Mouse (Mus musculus): ENCODE measurements at regions not wholly inside any gene's neighbourhood (a gene's known extent, or its start where the extent isn't known, plus 50 kb on each side); places are given as distances from the start of the nearest gene placed in this dataset.

DNA sequence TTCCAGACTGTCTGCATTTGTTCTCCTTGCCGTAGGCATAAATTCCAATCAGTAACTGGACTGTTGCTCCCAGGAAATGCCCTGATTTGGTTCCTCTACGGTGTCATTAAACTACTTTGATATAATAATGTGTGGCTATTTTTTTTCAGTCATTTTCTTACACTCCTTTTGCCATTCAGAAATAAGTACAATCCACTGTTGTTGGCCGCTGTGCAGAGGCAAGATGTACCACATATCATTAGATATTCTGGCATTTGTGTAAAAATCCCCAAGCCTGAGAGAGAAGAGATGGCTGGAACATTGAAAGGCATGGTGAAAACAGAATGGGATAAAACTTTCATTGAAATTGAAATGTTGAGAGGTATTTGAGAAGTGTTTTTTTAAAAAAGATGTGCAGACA is 281.6 kb downstream of the Galc start:
- TF ChIP-seq ZNF384 (IDR thresholded peaks at IDR 0.05; ENCODE audit: low read depth, low read length) (no peak), CHD2 (IDR thresholded peaks at IDR 0.05; ENCODE audit: low read depth, low read length) (no peak), MAFK (IDR thresholded peaks at IDR 0.05; ENCODE audit: insufficient read depth, low read depth, low read length) (no peak), ZC3H11A (IDR thresholded peaks at IDR 0.05; ENCODE audit: borderline replicate concordance, low read depth, low read length) (no peak)
